Mouse (Mus musculus) hindbrain, postnatal 0 days (tissue): ENCODE results near the gene Slc31a1. TPM values are rescaled to one million over a fixed set of nuclear protein-coding genes. Genes with fewer than 3 reads are reported as not detected.

Experiments
- ATAC-seq: fragments of 200-750 bp; cut with Nextera tagmentation; 2 replicates; pipeline ENCODE4 v1.8.0; 2017; ENCODE audit warnings: mild to moderate bottlenecking, moderate TSS enrichment, moderate library complexity
- DNase-seq: peaks from one replicate; pipeline ENCODE4 v3.0.0-alpha.2; 2015; ENCODE audit warnings: low spot score
- H3K27ac ChIP-seq: fragments of 300-500 bp; sonication (generic); 2 replicates; pipeline ENCODE4 v1.5.1; 2014; ENCODE audit warnings: mild to moderate bottlenecking
- H3K27me3 ChIP-seq: fragments of 300-500 bp; sonication (generic); 2 replicates; pipeline ENCODE4 v1.6.1; 2014; ENCODE audit warnings: low read length, mixed read lengths; ENCODE audit not compliant: insufficient read depth
- H3K36me3 ChIP-seq: fragments of 300-500 bp; sonication (generic); 2 replicates; pipeline ENCODE4 v1.6.1; 2014; ENCODE audit warnings: low read length, mixed read lengths; ENCODE audit not compliant: insufficient read depth
- H3K4me1 ChIP-seq: fragments of 300-500 bp; sonication (generic); 2 replicates; pipeline ENCODE4 v1.6.1; 2014; ENCODE audit warnings: antibody characterized with exemption, low read length, mixed read lengths; ENCODE audit not compliant: insufficient read depth
- H3K4me2 ChIP-seq: fragments of 300-500 bp; sonication (generic); 2 replicates; pipeline ENCODE4 v1.6.1; 2014; ENCODE audit warnings: low read depth, mild to moderate bottlenecking, low read length, moderate library complexity, mixed read lengths
- H3K4me3 ChIP-seq: fragments of 300-500 bp; sonication (generic); 2 replicates; pipeline ENCODE4 v1.5.1; 2014; ENCODE audit warnings: low read length
- H3K9ac ChIP-seq: fragments of 300-500 bp; sonication (generic); replicated peaks from 2 replicates; pipeline ENCODE4 v1.6.1; 2014; ENCODE audit warnings: mild to moderate bottlenecking, low read length, moderate library complexity, mixed read lengths
- H3K9me3 ChIP-seq: fragments of 300-500 bp; sonication (generic); 2 replicates; pipeline ENCODE4 v1.6.1; 2016; ENCODE audit warnings: low read length, mixed read lengths
- CTCF ChIP-seq: IDR thresholded peaks from 2 replicates; pipeline ENCODE4 v1.5.1; 2016; ENCODE audit warnings: antibody characterized with exemption, control low read depth, low read depth
- WGBS: fragments of 180-500 bp; shearing (Covaris S2); extraction: QIAGEN DNeasy Blood & Tissue Kit; methylation state at CpG from one replicate; pipeline ENCODE4 v1.1.7; 2014; 5-methylcytosine and 5-hydroxymethylcytosine counted together
- polyA plus RNA-seq: library from polyadenylated mRNA; unstranded; fragments of >200 nt; fragmentation: Nextera tagmentation; extraction: Ambion mirVana; gene quantifications from 2 replicates; pipeline ENCODE4 v1.2.1, GENCODE M21; 2015
- total RNA-seq: library from RNA; depleted of rRNA; stranded (reverse); fragments of >200 nt; gene quantifications from 2 replicates; pipeline ENCODE4 v1.2.3, GENCODE M21; 2014

The Slc31a1 gene
- total and polyA plus RNA-seq, 2 experiments from 2014 or later: 20.8 to 46.3 TPM

DNA sequence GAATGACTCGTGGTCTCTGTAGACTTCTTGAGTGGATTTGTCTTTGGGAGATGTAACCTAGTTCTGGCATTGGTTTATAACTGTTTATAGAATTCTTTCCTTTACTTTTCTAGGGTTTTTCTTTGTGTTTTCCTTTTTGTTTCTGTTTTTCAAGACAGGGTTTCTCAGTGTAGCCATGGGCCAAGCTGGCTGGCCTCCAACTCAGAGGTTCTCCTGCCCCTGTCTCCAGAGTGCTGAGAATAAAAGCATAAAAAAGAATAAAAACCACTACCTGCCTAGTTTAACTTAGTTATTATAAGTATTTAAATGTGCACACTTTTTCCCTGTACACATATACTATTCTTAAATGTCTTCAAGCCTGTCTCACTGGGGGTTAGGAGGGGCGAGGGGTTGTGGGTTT, 49.8 kb downstream of the Slc31a1 start:
- Histone ChIP-seq H3K4me2 (peak overlapping the region; percentile 69; the same call in 1 of the 2 replicates), H3K9me3 (no peaks in the 10 kb centered on the region)
- no peak for ATAC-seq

DNA sequence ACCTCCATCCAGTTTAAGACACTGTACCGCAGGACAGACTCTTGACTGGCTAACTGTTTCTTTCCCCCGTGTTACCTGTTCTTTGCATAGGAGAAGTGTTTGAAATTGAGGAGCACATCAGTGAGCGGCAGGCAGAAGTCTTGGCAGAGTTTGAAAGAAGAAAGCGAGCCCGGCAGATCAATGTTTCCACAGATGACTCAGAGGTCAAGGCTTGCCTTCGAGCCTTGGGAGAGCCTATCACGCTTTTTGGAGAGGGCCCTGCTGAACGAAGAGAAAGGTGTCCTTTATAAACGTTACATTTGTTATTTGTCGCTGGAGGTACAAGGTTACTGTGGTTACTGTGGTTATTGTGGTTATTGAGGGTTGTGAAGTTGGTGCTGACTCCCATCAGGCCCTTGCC, 51.1 kb downstream of the Slc31a1 start:
- Histone ChIP-seq H3K4me3 (no peak overlapping the region), H3K27me3 (no peaks in the 10 kb centered on the region), H3K9me3 (no peaks in the 10 kb centered on the region), H3K4me1 (0 out of 2 replicates have a peak, but pooled peaks cover 9% of the 10 kb centered on the region), H3K36me3 (peaks cover 43% of the 10 kb centered on the region), H3K27ac (no peak overlapping the region), H3K9ac (no peak overlapping the region), H3K4me2 (no peak overlapping the region)
- no peak for ATAC-seq
- TF ChIP-seq CTCF: no peak
- no peak for DNase-seq
- 94% methylated on average over 10 of the region's 10 CpGs for WGBS

More for the DNA sequence above, 49.8 kb downstream of the Slc31a1 start:
- H3K4me3 ChIP-seq: 0 out of 2 replicates have a peak overlapping the region, but pooled peaks have one; percentile 64
- 93% methylated on average over 2 of the region's 2 CpGs for WGBS
- H3K36me3 ChIP-seq: peaks cover 31% of the 10 kb centered on the region; the same call in 1 of the 2 replicates
- H3K4me1 ChIP-seq: 0 out of 2 replicates have a peak, but pooled peaks cover 18% of the 10 kb centered on the region
- no peak overlapping the region for H3K9ac ChIP-seq
- DNase-seq: no peak
- H3K27me3 ChIP-seq: no peaks in the 10 kb centered on the region
- TF ChIP-seq CTCF: no peak
- H3K27ac ChIP-seq: no peak overlapping the region

DNA sequence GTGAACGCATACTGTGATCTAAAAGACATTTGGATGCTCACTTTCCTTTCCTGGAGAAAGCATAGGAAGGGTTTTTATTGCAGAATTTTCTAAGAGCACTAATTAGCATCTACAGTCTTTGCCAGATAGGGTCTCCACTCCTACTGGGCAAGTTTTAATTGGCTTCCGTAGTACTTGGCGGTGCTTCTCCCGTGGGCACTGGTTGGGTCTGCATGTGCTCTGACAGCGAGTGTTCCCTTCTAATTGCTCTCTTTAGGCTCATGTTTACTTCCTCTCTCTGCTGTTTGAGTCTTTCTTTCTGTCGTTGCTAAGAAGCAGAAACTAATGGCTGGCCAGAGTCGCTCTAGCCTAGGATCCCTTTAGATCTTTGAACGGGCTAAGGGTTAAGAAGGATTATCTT, 57.9 kb downstream of the Slc31a1 start:
- Histone ChIP-seq H3K9ac (no peak overlapping the region), H3K4me3 (no peak overlapping the region), H3K9me3 (no peaks in the 10 kb centered on the region), H3K27me3 (no peaks in the 10 kb centered on the region), H3K4me1 (no peaks in the 10 kb centered on the region), H3K27ac (no peak overlapping the region), H3K36me3 (peaks cover 85% of the 10 kb centered on the region), H3K4me2 (no peak overlapping the region)
- no peak for DNase-seq
- TF ChIP-seq CTCF: no peak
- ATAC-seq: no peak
- 81% methylated on average over 8 of the region's 8 CpGs for WGBS

DNA sequence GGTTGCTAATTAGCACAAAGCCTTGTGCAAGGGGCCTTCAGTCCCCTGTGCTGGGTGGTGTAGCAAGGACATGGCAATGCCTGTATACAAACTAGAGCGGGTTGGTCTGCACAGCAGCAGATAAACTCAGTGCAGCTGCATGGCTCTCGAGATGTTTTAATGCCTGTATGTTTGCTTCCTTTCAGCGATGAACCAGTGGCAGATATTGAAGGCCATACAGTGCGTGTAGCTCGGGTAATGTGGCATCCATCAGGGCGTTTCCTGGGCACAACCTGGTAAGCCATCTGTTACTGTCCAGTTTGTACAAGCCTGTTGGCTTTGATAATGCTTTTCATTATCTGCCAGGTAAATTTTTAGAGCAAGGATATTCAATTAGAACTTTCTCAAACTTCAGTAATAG, 58.6 kb downstream of the Slc31a1 start:
- ATAC-seq: no peak
- peaks cover 86% of the 10 kb centered on the region for H3K36me3 ChIP-seq

DNA sequence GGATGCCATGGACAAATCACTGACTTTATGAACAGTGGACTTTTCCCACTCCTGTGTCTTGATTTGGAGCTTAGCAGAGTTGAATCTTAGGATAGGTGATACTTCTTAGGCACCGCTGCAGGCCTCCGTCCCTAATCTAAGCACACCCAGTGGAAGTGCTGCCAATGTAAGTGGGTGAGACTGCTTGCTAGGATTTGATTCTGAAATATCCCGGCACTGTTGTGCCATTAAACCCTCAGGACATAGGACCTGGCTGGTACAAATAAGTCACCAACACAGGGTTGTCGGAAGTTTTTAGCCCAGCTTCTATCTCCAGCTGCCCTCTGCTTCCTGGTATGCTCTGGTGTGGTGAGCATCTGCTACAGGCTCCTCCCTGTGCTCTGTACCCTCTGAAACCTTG, 65.4 kb downstream of the Slc31a1 start:
- DNase-seq (no peak), ATAC-seq (no peak)
- WGBS: 94% methylated on average over 4 of the region's 4 CpGs
- Histone ChIP-seq H3K27me3 (no peaks in the 10 kb centered on the region), H3K9me3 (no peaks in the 10 kb centered on the region), H3K9ac (no peak overlapping the region), H3K4me3 (no peak overlapping the region), H3K36me3 (peaks cover 37% of the 10 kb centered on the region), H3K4me2 (no peak overlapping the region), H3K4me1 (no peaks in the 10 kb centered on the region), H3K27ac (no peak overlapping the region)
- TF ChIP-seq CTCF: no peak

More for the DNA sequence above, 58.6 kb downstream of the Slc31a1 start:
- WGBS: 94% methylated on average over 6 of the region's 6 CpGs
- no peak for TF ChIP-seq CTCF
- H3K27me3 ChIP-seq: no peaks in the 10 kb centered on the region
- H3K4me2 ChIP-seq: no peak overlapping the region
- no peak overlapping the region for H3K9ac ChIP-seq
- no peaks in the 10 kb centered on the region for H3K9me3 ChIP-seq
- no peaks in the 10 kb centered on the region for H3K4me1 ChIP-seq
- no peak overlapping the region for H3K4me3 ChIP-seq
- no peak for DNase-seq
- H3K27ac ChIP-seq: no peak overlapping the region

DNA sequence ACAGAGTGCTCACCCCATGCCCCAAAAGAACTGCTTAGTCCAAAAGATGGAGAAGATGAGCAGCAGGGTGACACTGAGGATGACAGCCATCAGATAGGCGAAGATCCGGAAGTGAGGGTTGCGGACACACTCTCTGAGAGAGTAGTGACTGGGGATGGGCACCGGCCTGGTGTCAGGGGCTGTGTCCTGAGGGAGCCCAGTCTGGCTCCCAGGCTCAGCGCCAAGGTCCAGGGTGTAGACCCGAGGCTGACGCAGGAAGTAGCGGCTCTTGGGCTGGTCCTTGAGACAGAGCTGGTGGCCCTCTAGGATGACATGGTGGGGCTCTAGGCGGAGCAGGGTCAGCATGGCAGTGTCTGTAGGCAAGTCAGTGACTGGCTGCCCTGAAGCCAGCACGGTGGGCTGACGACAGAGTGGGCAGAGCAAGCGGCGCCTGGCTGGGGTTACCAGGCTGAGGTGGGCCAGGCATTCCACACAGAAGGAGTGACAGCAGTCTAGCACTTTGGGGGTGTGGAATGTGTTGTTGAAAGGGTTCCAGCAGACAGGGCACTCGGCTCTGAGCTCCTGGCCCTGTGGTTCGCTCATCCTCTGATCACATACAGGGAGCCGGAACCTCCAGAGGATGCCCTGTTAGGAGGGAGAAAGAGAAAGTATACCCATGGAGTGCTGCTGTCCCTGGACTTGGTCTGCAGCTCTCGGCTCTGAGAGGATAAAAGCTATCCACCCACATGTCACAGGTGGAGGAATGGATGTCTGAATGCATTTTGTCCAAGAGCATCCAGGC, 67.6 kb downstream of the Slc31a1 start:
- no peak overlapping the region for H3K4me3 ChIP-seq
- no peak overlapping the region for H3K4me2 ChIP-seq
- H3K36me3 ChIP-seq: peaks cover 20% of the 10 kb centered on the region
- no peak for TF ChIP-seq CTCF
- H3K9ac ChIP-seq: no peak overlapping the region
- DNase-seq (no peak), ATAC-seq (0 out of 2 replicates have a peak, but pooled peaks have one; percentile 54)
- no peaks in the 10 kb centered on the region for H3K9me3 ChIP-seq
- H3K27ac ChIP-seq: no peak overlapping the region
- no peaks in the 10 kb centered on the region for H3K4me1 ChIP-seq
- WGBS: 77% methylated on average over 17 of the region's 17 CpGs
- no peaks in the 10 kb centered on the region for H3K27me3 ChIP-seq

DNA sequence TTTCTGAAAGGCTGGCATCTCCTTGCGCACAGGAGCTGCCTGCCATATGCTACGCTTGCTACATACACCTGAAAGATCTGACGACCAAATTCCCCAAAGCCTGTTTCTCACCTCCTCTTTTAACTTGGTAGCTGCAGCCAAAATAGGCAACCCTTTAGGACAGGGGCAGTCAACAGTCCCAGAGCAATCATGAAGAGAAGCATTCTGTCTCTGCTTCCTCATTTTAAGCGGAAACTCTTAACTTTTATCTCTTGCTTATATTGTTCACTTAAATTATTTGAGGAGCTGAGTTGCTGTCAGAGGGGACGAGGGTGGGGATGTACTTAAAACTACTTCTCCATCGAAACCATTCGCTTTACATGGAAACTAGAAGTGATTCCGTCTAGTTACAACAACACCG, 69.1 kb downstream of the Slc31a1 start:
- Histone ChIP-seq H3K4me3 (no peak overlapping the region), H3K4me1 (no peaks in the 10 kb centered on the region), H3K9ac (no peak overlapping the region), H3K9me3 (no peaks in the 10 kb centered on the region), H3K27me3 (no peaks in the 10 kb centered on the region), H3K4me2 (no peak overlapping the region), H3K36me3 (peaks cover 9% of the 10 kb centered on the region; the same call in 1 of the 2 replicates), H3K27ac (no peak overlapping the region)
- WGBS: 88% methylated on average over 9 of the region's 9 CpGs
- no peak for TF ChIP-seq CTCF
- ATAC-seq (no peak), DNase-seq (no peak)
